Mouse (Mus musculus): ENCODE measurements around the gene Ednrb. TPM values are rescaled to one million over a fixed set of nuclear protein-coding genes. Genes with fewer than 3 reads are reported as not detected.

Ednrb gene
- polyA plus RNA-seq, 1 experiment, result 0.19 TPM

- Histone ChIP-seq H3K9ac (ENCODE audit: low read depth, poor library complexity, severe bottlenecking) (no peak overlapping the region), H3K9me3 (replicated peaks; ENCODE audit: control insufficient read depth, insufficient read depth, low read length, poor library complexity, severe bottlenecking) (peaks cover 23% of the 10 kb centered on the region), H3K4me1 (ENCODE audit: control insufficient read depth, insufficient read depth, low read length) (no peaks in the 10 kb centered on the region), H3K27ac (ENCODE audit: insufficient read depth, low read length) (no peak overlapping the region), H3K4me3 (ENCODE audit: low read depth, low read length) (peak overlapping the region; percentile 36), H3K36me3 (ENCODE audit: control insufficient read depth, insufficient read depth, low read length, poor library complexity, severe bottlenecking) (no peaks in the 10 kb centered on the region), H3K27me3 (ENCODE audit: control insufficient read depth, insufficient read depth, low read length, poor library complexity, severe bottlenecking) (peaks cover 1% of the 10 kb centered on the region; the same call in 1 of the 2 replicates)
- TF ChIP-seq EP300 (IDR thresholded peaks at IDR 0.05; ENCODE audit: insufficient read depth, low read depth, low read length), result no peak
- no peak for TF ChIP-seq CTCF (IDR thresholded peaks at IDR 0.05; ENCODE audit: low read depth, low read length)
- TF ChIP-seq POLR2A (IDR thresholded peaks at IDR 0.05; ENCODE audit: insufficient read depth, low read length), result no peak
Observed at GRCm38 (mm10) chr14:103843371-103844001, 716 bp downstream of the Ednrb start.

- Histone ChIP-seq H3K9ac (ENCODE audit: low read depth, poor library complexity, severe bottlenecking) (no peak overlapping the region), H3K4me1 (ENCODE audit: control insufficient read depth, insufficient read depth, low read length) (no peaks in the 10 kb centered on the region), H3K27ac (ENCODE audit: insufficient read depth, low read length) (no peak overlapping the region), H3K27me3 (ENCODE audit: control insufficient read depth, insufficient read depth, low read length, poor library complexity, severe bottlenecking) (peaks cover 1% of the 10 kb centered on the region; the same call in 1 of the 2 replicates), H3K9me3 (replicated peaks; ENCODE audit: control insufficient read depth, insufficient read depth, low read length, poor library complexity, severe bottlenecking) (peaks cover 18% of the 10 kb centered on the region), H3K36me3 (ENCODE audit: control insufficient read depth, insufficient read depth, low read length, poor library complexity, severe bottlenecking) (no peaks in the 10 kb centered on the region), H3K4me3 (ENCODE audit: low read depth, low read length) (peak overlapping the region; percentile 36)
- TF ChIP-seq CTCF (IDR thresholded peaks at IDR 0.05; ENCODE audit: low read depth, low read length), result no peak
- no peak for TF ChIP-seq POLR2A (IDR thresholded peaks at IDR 0.05; ENCODE audit: insufficient read depth, low read length)
- TF ChIP-seq EP300 (IDR thresholded peaks at IDR 0.05; ENCODE audit: insufficient read depth, low read depth, low read length), result no peak
Observed at GRCm38 (mm10) chr14:103842896-103843295, 1.3 kb downstream of the Ednrb start.

- Histone ChIP-seq H3K4me1 (ENCODE audit: control insufficient read depth, insufficient read depth, low read length) (no peaks in the 10 kb centered on the region), H3K9me3 (replicated peaks; ENCODE audit: control insufficient read depth, insufficient read depth, low read length, poor library complexity, severe bottlenecking) (peaks cover 2% of the 10 kb centered on the region), H3K27me3 (ENCODE audit: control insufficient read depth, insufficient read depth, low read length, poor library complexity, severe bottlenecking) (peaks cover 1% of the 10 kb centered on the region; the same call in 1 of the 2 replicates), H3K9ac (ENCODE audit: low read depth, poor library complexity, severe bottlenecking) (no peak overlapping the region), H3K27ac (ENCODE audit: insufficient read depth, low read length) (no peak overlapping the region), H3K36me3 (ENCODE audit: control insufficient read depth, insufficient read depth, low read length, poor library complexity, severe bottlenecking) (no peaks in the 10 kb centered on the region), H3K4me3 (ENCODE audit: low read depth, low read length) (no peak overlapping the region)
- TF ChIP-seq EP300 (IDR thresholded peaks at IDR 0.05; ENCODE audit: insufficient read depth, low read depth, low read length), result no peak
- TF ChIP-seq POLR2A (IDR thresholded peaks at IDR 0.05; ENCODE audit: insufficient read depth, low read length), result no peak
- no peak for TF ChIP-seq CTCF (IDR thresholded peaks at IDR 0.05; ENCODE audit: low read depth, low read length)
Observed at GRCm38 (mm10) chr14:103840436-103840835, 3.8 kb downstream of the Ednrb start.

GRCm38 (mm10) chr14:103838887-103839286 is 5.3 kb downstream of the Ednrb start:
- Histone ChIP-seq H3K4me1 (ENCODE audit: control insufficient read depth, insufficient read depth, low read length) (no peaks in the 10 kb centered on the region), H3K27me3 (ENCODE audit: control insufficient read depth, insufficient read depth, low read length, poor library complexity, severe bottlenecking) (0 out of 2 replicates have a peak, but pooled peaks cover 1% of the 10 kb centered on the region), H3K4me3 (ENCODE audit: low read depth, low read length) (no peak overlapping the region), H3K9ac (ENCODE audit: low read depth, poor library complexity, severe bottlenecking) (no peak overlapping the region), H3K9me3 (replicated peaks; ENCODE audit: control insufficient read depth, insufficient read depth, low read length, poor library complexity, severe bottlenecking) (no peaks in the 10 kb centered on the region), H3K27ac (ENCODE audit: insufficient read depth, low read length) (no peak overlapping the region), H3K36me3 (ENCODE audit: control insufficient read depth, insufficient read depth, low read length, poor library complexity, severe bottlenecking) (no peaks in the 10 kb centered on the region)
- no peak for TF ChIP-seq EP300 (IDR thresholded peaks at IDR 0.05; ENCODE audit: insufficient read depth, low read depth, low read length)
- TF ChIP-seq CTCF (IDR thresholded peaks at IDR 0.05; ENCODE audit: low read depth, low read length), result no peak
- TF ChIP-seq POLR2A (IDR thresholded peaks at IDR 0.05; ENCODE audit: insufficient read depth, low read length), result no peak

GRCm38 (mm10) chr14:103834589-103834988 is 9.6 kb downstream of the Ednrb start:
- H3K27ac ChIP-seq (ENCODE audit: insufficient read depth, low read length), result no peak overlapping the region
- no peak overlapping the region for H3K9ac ChIP-seq (ENCODE audit: low read depth, poor library complexity, severe bottlenecking)
- H3K4me3 ChIP-seq (ENCODE audit: low read depth, low read length), result no peak overlapping the region
- no peaks in the 10 kb centered on the region for H3K27me3 ChIP-seq (ENCODE audit: control insufficient read depth, insufficient read depth, low read length, poor library complexity, severe bottlenecking)
- no peaks in the 10 kb centered on the region for H3K4me1 ChIP-seq (ENCODE audit: control insufficient read depth, insufficient read depth, low read length)
- TF ChIP-seq POLR2A (IDR thresholded peaks at IDR 0.05; ENCODE audit: insufficient read depth, low read length), result no peak
- TF ChIP-seq EP300 (IDR thresholded peaks at IDR 0.05; ENCODE audit: insufficient read depth, low read depth, low read length), result no peak
- TF ChIP-seq CTCF (IDR thresholded peaks at IDR 0.05; ENCODE audit: low read depth, low read length), result no peak
- no peaks in the 10 kb centered on the region for H3K9me3 ChIP-seq (replicated peaks; ENCODE audit: control insufficient read depth, insufficient read depth, low read length, poor library complexity, severe bottlenecking)
- no peaks in the 10 kb centered on the region for H3K36me3 ChIP-seq (ENCODE audit: control insufficient read depth, insufficient read depth, low read length, poor library complexity, severe bottlenecking)

- Histone ChIP-seq H3K4me3 (ENCODE audit: low read depth, low read length) (no peak overlapping the region), H3K9me3 (replicated peaks; ENCODE audit: control insufficient read depth, insufficient read depth, low read length, poor library complexity, severe bottlenecking) (no peaks in the 10 kb centered on the region), H3K4me1 (ENCODE audit: control insufficient read depth, insufficient read depth, low read length) (no peaks in the 10 kb centered on the region), H3K36me3 (ENCODE audit: control insufficient read depth, insufficient read depth, low read length, poor library complexity, severe bottlenecking) (no peaks in the 10 kb centered on the region), H3K27me3 (ENCODE audit: control insufficient read depth, insufficient read depth, low read length, poor library complexity, severe bottlenecking) (no peaks in the 10 kb centered on the region), H3K9ac (ENCODE audit: low read depth, poor library complexity, severe bottlenecking) (no peak overlapping the region), H3K27ac (ENCODE audit: insufficient read depth, low read length) (no peak overlapping the region)
- TF ChIP-seq POLR2A (IDR thresholded peaks at IDR 0.05; ENCODE audit: insufficient read depth, low read length) (no peak), CTCF (IDR thresholded peaks at IDR 0.05; ENCODE audit: low read depth, low read length) (no peak), EP300 (IDR thresholded peaks at IDR 0.05; ENCODE audit: insufficient read depth, low read depth, low read length) (no peak)
Observed at GRCm38 (mm10) chr14:103834147-103834546, 10.1 kb downstream of the Ednrb start.
